Mouse (Mus musculus) heart, embryonic 11.5 days (tissue): ENCODE results near the gene Gpr108. TPM values are rescaled to one million over a fixed set of nuclear protein-coding genes. Genes with fewer than 3 reads are reported as not detected.

Experiments used
- ATAC-seq: fragments of 200-750 bp; cut with Nextera tagmentation; replicated peaks from 2 replicates; pipeline ENCODE4 v1.8.0; 2017; ENCODE audit warnings: moderate library complexity; ENCODE audit not compliant: insufficient number of reproducible peaks, low FRiP score, low TSS enrichment
- H3K27ac ChIP-seq: fragments of 300-500 bp; sonication (generic); 2 replicates; pipeline ENCODE4 v1.5.1; 2014; ENCODE audit warnings: mild to moderate bottlenecking, low read depth, low read length
- H3K27me3 ChIP-seq: fragments of 300-500 bp; sonication (generic); 2 replicates; pipeline ENCODE4 v1.6.1; 2014; ENCODE audit warnings: mild to moderate bottlenecking, low read length, mixed read lengths; ENCODE audit not compliant: control insufficient read depth, insufficient read depth
- H3K36me3 ChIP-seq: fragments of 300-500 bp; sonication (generic); 2 replicates; pipeline ENCODE4 v1.6.1; 2014; ENCODE audit warnings: mild to moderate bottlenecking, low read length, moderate library complexity, mixed read lengths; ENCODE audit not compliant: control insufficient read depth, insufficient read depth
- H3K4me1 ChIP-seq: fragments of 300-500 bp; sonication (generic); 2 replicates; pipeline ENCODE4 v1.6.1; 2014; ENCODE audit warnings: low read length; ENCODE audit not compliant: control insufficient read depth, insufficient read depth
- H3K4me2 ChIP-seq: fragments of 300-500 bp; sonication (generic); 2 replicates; pipeline ENCODE4 v1.6.1; 2014; ENCODE audit warnings: mild to moderate bottlenecking, moderate library complexity
- H3K4me3 ChIP-seq: fragments of 300-500 bp; sonication (generic); 2 replicates; pipeline ENCODE4 v1.5.1; 2014; ENCODE audit warnings: low read depth, low read length
- H3K9ac ChIP-seq: fragments of 300-500 bp; sonication (generic); 2 replicates; pipeline ENCODE4 v1.6.1; 2014; ENCODE audit warnings: mild to moderate bottlenecking, low read depth, low read length, moderate library complexity
- H3K9me3 ChIP-seq: fragments of 300-500 bp; sonication (generic); replicated peaks from 2 replicates; pipeline ENCODE4 v1.6.1; 2016; ENCODE audit warnings: low read length; ENCODE audit not compliant: control insufficient read depth
- WGBS: fragments of 180-500 bp; shearing (Covaris S2); extraction: QIAGEN DNeasy Blood & Tissue Kit; methylation state at CpG from one replicate; pipeline ENCODE4 v1.1.7; 2014; ENCODE audit not compliant: insufficient replicate concordance; 5-methylcytosine and 5-hydroxymethylcytosine counted together
- polyA plus RNA-seq: library from polyadenylated mRNA; unstranded; fragments of >200 nt; fragmentation: Nextera tagmentation; extraction: Ambion mirVana; gene quantifications from 2 replicates; pipeline ENCODE4 v1.2.1, GENCODE M21; 2014

Gene Gpr108
- polyA plus RNA-seq, 1 experiment from 2014 or later: 24.0 TPM

GRCm38 (mm10) chr17:57264164-57264563 is 15.9 kb upstream of the Gpr108 start:
- ATAC-seq: no peak
- Histone ChIP-seq H3K4me1 (0 out of 2 replicates have a peak, but pooled peaks cover 3% of the 10 kb centered on the region), H3K9me3 (no peaks in the 10 kb centered on the region), H3K27ac (no peak overlapping the region), H3K27me3 (no peaks in the 10 kb centered on the region), H3K4me3 (no peak overlapping the region), H3K4me2 (no peak overlapping the region), H3K36me3 (peaks cover 18% of the 10 kb centered on the region), H3K9ac (no peak overlapping the region)
- WGBS: 60% methylated on average over 2 of the region's 2 CpGs

- 0 out of 2 replicates have a peak, but pooled peaks cover 3% of the 10 kb centered on the region for H3K4me1 ChIP-seq
- no peak overlapping the region for H3K4me2 ChIP-seq
These were observed 14.8 kb upstream of the Gpr108 start for GRCm38 (mm10) chr17:57262901-57263550.

GRCm38 (mm10) chr17:57261796-57262195 is 13.6 kb upstream of the Gpr108 start:
- Histone ChIP-seq H3K9me3 (no peaks in the 10 kb centered on the region), H3K36me3 (peaks cover 31% of the 10 kb centered on the region), H3K27ac (no peak overlapping the region), H3K9ac (no peak overlapping the region), H3K4me1 (0 out of 2 replicates have a peak, but pooled peaks cover 3% of the 10 kb centered on the region), H3K27me3 (no peaks in the 10 kb centered on the region), H3K4me2 (no peak overlapping the region), H3K4me3 (no peak overlapping the region)
- no peak for ATAC-seq
- WGBS: 38% methylated on average over 1 of the region's 1 CpGs

More at GRCm38 (mm10) chr17:57262901-57263550, 14.8 kb upstream of the Gpr108 start:
- peaks cover 24% of the 10 kb centered on the region for H3K36me3 ChIP-seq
- H3K9me3 ChIP-seq: no peaks in the 10 kb centered on the region
- no peak overlapping the region for H3K27ac ChIP-seq
- no peak for ATAC-seq
- H3K27me3 ChIP-seq: no peaks in the 10 kb centered on the region
- H3K4me3 ChIP-seq: no peak overlapping the region
- H3K9ac ChIP-seq: no peak overlapping the region
- 87% methylated on average over 17 of the region's 17 CpGs for WGBS

GRCm38 (mm10) chr17:57261286-57261685 is 13.0 kb upstream of the Gpr108 start:
- Histone ChIP-seq H3K4me2 (no peak overlapping the region), H3K27ac (no peak overlapping the region), H3K36me3 (peaks cover 33% of the 10 kb centered on the region), H3K9me3 (no peaks in the 10 kb centered on the region), H3K4me1 (0 out of 2 replicates have a peak, but pooled peaks cover 3% of the 10 kb centered on the region), H3K4me3 (no peak overlapping the region), H3K27me3 (no peaks in the 10 kb centered on the region), H3K9ac (no peak overlapping the region)
- WGBS: 89% methylated on average over 4 of the region's 4 CpGs
- no peak for ATAC-seq

GRCm38 (mm10) chr17:57260351-57260750 is 12.1 kb upstream of the Gpr108 start:
- peaks cover 34% of the 10 kb centered on the region for H3K36me3 ChIP-seq
- WGBS: 70% methylated on average over 9 of the region's 9 CpGs

GRCm38 (mm10) chr17:57259742-57260141 is 11.5 kb upstream of the Gpr108 start:
- Histone ChIP-seq H3K9me3 (no peaks in the 10 kb centered on the region), H3K9ac (no peak overlapping the region), H3K36me3 (peaks cover 40% of the 10 kb centered on the region), H3K4me3 (no peak overlapping the region), H3K4me2 (no peak overlapping the region), H3K4me1 (no peaks in the 10 kb centered on the region), H3K27ac (no peak overlapping the region), H3K27me3 (no peaks in the 10 kb centered on the region)
- WGBS: 82% methylated on average over 8 of the region's 8 CpGs
- no peak for ATAC-seq

More at GRCm38 (mm10) chr17:57260351-57260750, 12.1 kb upstream of the Gpr108 start:
- Histone ChIP-seq H3K9me3 (no peaks in the 10 kb centered on the region), H3K9ac (no peak overlapping the region), H3K27ac (no peak overlapping the region), H3K4me1 (0 out of 2 replicates have a peak, but pooled peaks cover under 1% of the 10 kb centered on the region), H3K4me2 (no peak overlapping the region), H3K4me3 (no peak overlapping the region), H3K27me3 (no peaks in the 10 kb centered on the region)
- no peak for ATAC-seq

GRCm38 (mm10) chr17:57258191-57258590 is 9.9 kb upstream of the Gpr108 start:
- no peak overlapping the region for H3K4me2 ChIP-seq
- ATAC-seq: no peak
- H3K4me1 ChIP-seq: no peaks in the 10 kb centered on the region
- H3K9me3 ChIP-seq: no peaks in the 10 kb centered on the region
- H3K4me3 ChIP-seq: no peak overlapping the region
- 94% methylated on average over 3 of the region's 3 CpGs for WGBS
- H3K36me3 ChIP-seq: peaks cover 49% of the 10 kb centered on the region
- H3K27ac ChIP-seq: no peak overlapping the region
- H3K9ac ChIP-seq: no peak overlapping the region
- H3K27me3 ChIP-seq: no peaks in the 10 kb centered on the region

GRCm38 (mm10) chr17:57256921-57257485 is 8.8 kb upstream of the Gpr108 start:
- 93% methylated on average over 22 of the region's 22 CpGs for WGBS
- Histone ChIP-seq H3K9me3 (no peaks in the 10 kb centered on the region), H3K27me3 (no peaks in the 10 kb centered on the region), H3K4me1 (no peaks in the 10 kb centered on the region), H3K4me2 (no peak overlapping the region), H3K9ac (no peak overlapping the region), H3K4me3 (no peak overlapping the region), H3K36me3 (peaks cover 40% of the 10 kb centered on the region), H3K27ac (no peak overlapping the region)
- no peak for ATAC-seq

GRCm38 (mm10) chr17:57255354-57255753 is 7.1 kb upstream of the Gpr108 start:
- WGBS: 89% methylated on average over 14 of the region's 14 CpGs
- H3K36me3 ChIP-seq: peaks cover 34% of the 10 kb centered on the region

More at GRCm38 (mm10) chr17:57255354-57255753, 7.1 kb upstream of the Gpr108 start:
- H3K9ac ChIP-seq: no peak overlapping the region
- H3K27me3 ChIP-seq: no peaks in the 10 kb centered on the region
- H3K9me3 ChIP-seq: no peaks in the 10 kb centered on the region
- no peak overlapping the region for H3K27ac ChIP-seq
- no peaks in the 10 kb centered on the region for H3K4me1 ChIP-seq
- no peak overlapping the region for H3K4me3 ChIP-seq
- H3K4me2 ChIP-seq: no peak overlapping the region
- ATAC-seq: no peak
